Mouse (Mus musculus) midbrain, embryonic 16.5 days (tissue): ENCODE results near the gene Lima1. TPM values are rescaled to one million over a fixed set of nuclear protein-coding genes. Genes with fewer than 3 reads are reported as not detected.
"Not testable (repeated sequence)": the region's sequence is repeated elsewhere in the genome, so short reads cannot be mapped to it uniquely, and the experiment has no call there.

Experiments used
- ATAC-seq: fragments of 200-750 bp; cut with Nextera tagmentation; 2 replicates; pipeline ENCODE4 v1.8.0; 2017; ENCODE audit warnings: moderate TSS enrichment
- H3K27ac ChIP-seq: fragments of 300-500 bp; sonication (generic); 2 replicates; pipeline ENCODE4 v1.5.1; 2014; ENCODE audit warnings: mild to moderate bottlenecking, low read length, mixed read lengths
- H3K27me3 ChIP-seq: fragments of 300-500 bp; sonication (generic); 2 replicates; pipeline ENCODE4 v1.6.1; 2014; ENCODE audit warnings: low read depth, low read length, mixed read lengths; ENCODE audit not compliant: control insufficient read depth, insufficient read depth
- H3K36me3 ChIP-seq: fragments of 300-500 bp; sonication (generic); 2 replicates; pipeline ENCODE4 v1.6.1; 2014; ENCODE audit warnings: mild to moderate bottlenecking, low read length, moderate library complexity, mixed read lengths; ENCODE audit not compliant: control insufficient read depth, insufficient read depth
- H3K4me1 ChIP-seq: fragments of 300-500 bp; sonication (generic); 2 replicates; pipeline ENCODE4 v1.6.1; 2014; ENCODE audit warnings: mild to moderate bottlenecking, low read length, mixed read lengths; ENCODE audit not compliant: control insufficient read depth, insufficient read depth
- H3K4me2 ChIP-seq: fragments of 300-500 bp; sonication (generic); 2 replicates; pipeline ENCODE4 v1.6.1; 2014; ENCODE audit warnings: mild to moderate bottlenecking, low read length, mixed read lengths
- H3K4me3 ChIP-seq: fragments of 300-500 bp; sonication (generic); 2 replicates; pipeline ENCODE4 v1.5.1; 2014; ENCODE audit warnings: low read depth, mild to moderate bottlenecking, low read length, moderate library complexity, mixed read lengths
- H3K9ac ChIP-seq: fragments of 300-500 bp; sonication (generic); 2 replicates; pipeline ENCODE4 v1.6.1; 2014; ENCODE audit warnings: low read depth, low read length, mixed read lengths
- H3K9me3 ChIP-seq: fragments of 300-500 bp; sonication (generic); replicated peaks from 2 replicates; pipeline ENCODE4 v1.6.1; 2014; ENCODE audit warnings: mild to moderate bottlenecking, low read length, mixed read lengths; ENCODE audit not compliant: control insufficient read depth, poor library complexity, severe bottlenecking
- WGBS: fragments of 180-500 bp; shearing (Covaris S2); extraction: QIAGEN DNeasy Blood & Tissue Kit; methylation state at CpG from one replicate; pipeline ENCODE4 v1.1.7; 2014; 5-methylcytosine and 5-hydroxymethylcytosine counted together
- polyA plus RNA-seq: library from polyadenylated mRNA; unstranded; fragments of >200 nt; fragmentation: Nextera tagmentation; extraction: Ambion mirVana; gene quantifications from 2 replicates; pipeline ENCODE4 v1.2.1, GENCODE M21; 2015

Gene Lima1
- 11.8 and 15.2 TPM in 2 replicates for polyA plus RNA-seq

DNA sequence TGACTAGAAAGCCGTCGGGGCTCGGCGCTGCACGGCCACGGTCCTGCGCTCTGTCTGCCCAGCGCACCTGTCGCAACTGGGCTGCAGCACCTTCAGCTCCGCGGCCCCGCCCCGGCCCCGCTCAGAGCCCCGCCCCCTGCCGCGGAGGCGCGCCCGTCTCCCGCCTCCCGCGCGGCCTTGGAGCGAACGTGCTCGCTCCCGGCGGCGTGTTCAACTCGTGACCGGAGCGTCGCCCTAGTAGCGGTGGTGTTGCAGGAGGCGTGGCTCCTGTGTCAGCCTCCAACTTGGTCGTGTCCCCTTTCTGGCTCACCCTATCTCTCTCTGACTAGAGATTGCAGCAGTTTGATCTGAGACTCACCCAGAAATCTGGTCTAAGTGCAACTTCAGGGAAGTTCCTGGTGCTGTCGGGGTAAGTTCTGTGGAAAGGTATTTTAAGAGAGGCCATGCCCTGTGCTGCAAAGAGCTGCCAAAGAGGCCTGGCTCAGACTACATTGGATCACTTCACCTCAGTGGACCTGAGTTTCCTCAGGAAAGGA, at the start of gene Lima1:
Gene Lima1, minus strand, starts transcription at position 123 of the 536 bp plus-strand sequence.
- peak; percentile 95 for ATAC-seq
- H3K27ac ChIP-seq = peak within 1 kb of the TSS; percentile 37; the same call in 1 of the 2 replicates
- no peaks in the 10 kb centered on the region for H3K27me3 ChIP-seq
- under 1% methylated on average over 38 of the region's 38 CpGs for WGBS
- no peaks in the 10 kb centered on the region for H3K9me3 ChIP-seq
- peak within 1 kb of the TSS; percentile 80 for H3K9ac ChIP-seq
- H3K4me3 ChIP-seq = peak within 1 kb of the TSS; percentile 77
- peak within 1 kb of the TSS; percentile 87 for H3K4me2 ChIP-seq
- H3K36me3 ChIP-seq = no peaks in the 10 kb centered on the region
- H3K4me1 ChIP-seq = peaks cover 14% of the 10 kb centered on the region

DNA sequence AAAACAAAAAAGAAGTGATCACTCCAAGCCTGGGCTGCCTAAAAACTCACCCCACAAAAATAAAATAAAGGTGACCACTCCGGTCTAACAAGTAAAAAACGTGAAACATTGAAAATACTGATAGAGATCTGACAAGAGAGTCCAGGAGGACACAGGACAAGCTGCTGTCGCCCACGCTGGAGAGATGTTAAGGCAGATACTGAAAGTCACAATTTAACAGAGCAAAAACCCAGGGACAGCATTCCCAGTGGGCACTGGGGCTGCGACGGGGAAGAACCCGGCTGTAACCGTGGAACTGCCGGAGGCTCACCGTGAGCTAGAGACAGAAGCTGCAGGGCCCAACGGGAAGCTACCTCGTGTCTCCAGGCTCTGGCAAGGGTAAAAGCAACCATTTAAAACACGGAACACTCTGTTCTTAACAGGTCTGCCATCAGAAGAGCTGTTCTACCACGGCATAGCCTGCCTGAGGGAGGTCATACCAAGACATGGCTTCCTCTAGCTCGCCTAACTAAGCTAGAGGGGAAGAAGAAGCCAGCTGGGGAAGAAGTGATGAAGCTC, 44.4 kb upstream of the Lima1 start:
- no peak overlapping the region for H3K4me3 ChIP-seq
- H3K4me2 ChIP-seq = no peak overlapping the region
- H3K36me3 ChIP-seq = no peaks in the 10 kb centered on the region
- no peak for ATAC-seq
- no peaks in the 10 kb centered on the region for H3K9me3 ChIP-seq
- 85% methylated on average over 15 of the region's 15 CpGs for WGBS
- no peaks in the 10 kb centered on the region for H3K27me3 ChIP-seq
- no peaks in the 10 kb centered on the region for H3K4me1 ChIP-seq
- H3K9ac ChIP-seq = no peak overlapping the region
- no peak overlapping the region for H3K27ac ChIP-seq

DNA sequence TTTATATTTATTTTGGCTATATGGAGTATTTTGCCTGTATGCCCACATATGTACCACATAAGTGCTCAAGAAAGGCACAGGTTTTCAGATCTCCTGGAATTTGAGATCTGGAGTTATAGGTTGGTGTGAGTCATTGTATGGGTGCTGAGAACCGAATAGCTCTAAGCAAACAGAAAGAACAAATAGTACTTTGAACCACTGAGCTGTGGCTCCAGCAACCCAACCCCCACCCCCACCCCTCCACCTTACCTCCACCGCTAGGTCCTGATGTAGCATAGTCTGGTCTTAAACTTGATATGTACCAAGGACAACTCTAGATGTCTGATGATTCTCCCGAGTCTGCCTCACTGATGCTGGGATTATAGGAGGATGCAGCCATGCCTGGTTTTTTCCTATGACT, 42.0 kb upstream of the Lima1 start:
- H3K9ac ChIP-seq = no peak overlapping the region
- H3K4me2 ChIP-seq = no peak overlapping the region
- no peaks in the 10 kb centered on the region for H3K4me1 ChIP-seq
- H3K4me3 ChIP-seq = no peak overlapping the region
- H3K27ac ChIP-seq = no peak overlapping the region
- no peaks in the 10 kb centered on the region for H3K36me3 ChIP-seq
- no peaks in the 10 kb centered on the region for H3K27me3 ChIP-seq
- WGBS = 88% methylated on average over 3 of the region's 3 CpGs
- no peaks in the 10 kb centered on the region for H3K9me3 ChIP-seq
- ATAC-seq = no peak

DNA sequence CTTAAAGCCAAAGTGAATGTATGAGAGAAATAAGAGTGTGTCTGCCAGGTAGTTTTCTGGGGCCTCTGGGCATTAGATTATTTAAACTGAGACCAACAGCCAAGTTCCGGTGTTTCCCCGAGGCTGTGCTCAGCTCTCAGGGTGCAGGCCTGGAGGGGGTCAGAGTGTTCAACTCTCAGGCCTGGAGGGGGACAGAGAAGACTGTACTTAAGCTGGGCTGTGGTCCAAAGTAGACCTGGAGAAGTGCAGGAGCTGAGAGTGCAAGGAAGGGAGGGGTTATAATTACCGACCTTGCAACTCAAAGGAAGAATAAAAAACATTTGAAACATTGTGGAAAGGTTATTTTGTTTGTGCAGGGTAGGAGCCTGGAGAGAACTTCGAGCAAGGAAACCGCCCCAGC, 39.4 kb upstream of the Lima1 start:
- Histone ChIP-seq H3K9ac (no peak overlapping the region), H3K4me2 (no peak overlapping the region), H3K4me1 (no peaks in the 10 kb centered on the region), H3K27ac (no peak overlapping the region), H3K9me3 (no peaks in the 10 kb centered on the region), H3K27me3 (no peaks in the 10 kb centered on the region), H3K4me3 (no peak overlapping the region), H3K36me3 (no peaks in the 10 kb centered on the region)
- no peak for ATAC-seq
- WGBS = 78% methylated on average over 5 of the region's 5 CpGs

DNA sequence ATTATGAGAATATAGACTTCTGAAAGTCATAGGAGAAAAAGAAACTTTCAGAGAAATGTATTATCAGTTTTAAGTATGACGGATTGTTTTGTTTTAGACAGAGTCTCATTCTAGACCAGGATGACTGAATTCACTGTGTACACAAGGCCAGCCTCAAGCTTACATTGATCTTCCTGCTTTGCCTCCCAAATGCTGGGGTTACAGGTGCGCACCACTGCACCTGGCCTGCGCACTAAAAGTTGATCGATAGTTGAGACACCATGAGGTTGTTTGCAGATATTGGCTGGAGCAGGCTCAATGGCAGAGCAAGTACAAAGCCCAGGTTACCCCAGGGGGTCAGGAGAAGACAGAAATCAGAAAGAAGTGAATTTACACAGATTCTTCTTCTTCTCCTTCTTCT, 36.5 kb upstream of the Lima1 start:
- Histone ChIP-seq H3K36me3 (no peaks in the 10 kb centered on the region), H3K4me1 (no peaks in the 10 kb centered on the region), H3K4me2 (no peak overlapping the region), H3K4me3 (no peak overlapping the region), H3K9ac (no peak overlapping the region), H3K9me3 (no peaks in the 10 kb centered on the region), H3K27ac (no peak overlapping the region), H3K27me3 (no peaks in the 10 kb centered on the region)
- ATAC-seq = no peak
- 95% methylated on average over 4 of the region's 4 CpGs for WGBS

DNA sequence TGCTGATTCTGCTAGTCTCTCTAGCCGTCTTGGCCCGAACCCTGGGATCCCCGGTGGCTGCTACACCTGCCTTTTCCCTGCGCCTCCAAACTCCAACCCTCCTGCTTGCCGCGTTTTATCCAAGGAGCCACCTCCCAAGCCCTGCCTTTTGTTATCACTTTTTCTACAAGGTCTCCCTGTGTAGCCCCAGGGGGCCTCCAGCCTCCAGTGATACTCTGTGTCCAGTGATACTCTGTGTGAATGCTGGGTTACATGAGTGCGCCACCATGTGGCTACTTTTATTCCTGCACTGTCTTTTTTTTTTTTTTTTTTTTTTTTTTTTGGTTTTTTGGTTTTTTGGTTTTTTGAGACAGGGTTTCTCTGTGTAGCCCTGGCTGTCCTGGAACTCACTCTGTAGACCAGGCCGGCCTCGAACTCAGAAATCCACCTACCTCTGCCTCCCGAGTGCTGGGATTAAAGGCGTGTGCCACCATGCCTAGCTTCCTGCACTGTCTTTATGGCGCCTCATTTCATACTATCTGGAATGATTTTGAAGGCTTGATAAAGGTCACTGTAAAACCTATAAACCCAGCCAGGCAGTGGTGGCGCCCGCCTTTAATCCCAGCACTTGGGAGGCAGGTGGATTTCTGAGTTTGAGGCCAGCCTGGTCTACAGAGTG, 34.2 kb upstream of the Lima1 start:
- not testable (repeated sequence) for H3K27ac ChIP-seq, ATAC-seq, H3K9ac ChIP-seq, H3K36me3 ChIP-seq, H3K27me3 ChIP-seq, H3K4me1 ChIP-seq, H3K9me3 ChIP-seq, H3K4me2 ChIP-seq, H3K4me3 ChIP-seq
- 45% methylated on average over 14 of the region's 14 CpGs for WGBS

DNA sequence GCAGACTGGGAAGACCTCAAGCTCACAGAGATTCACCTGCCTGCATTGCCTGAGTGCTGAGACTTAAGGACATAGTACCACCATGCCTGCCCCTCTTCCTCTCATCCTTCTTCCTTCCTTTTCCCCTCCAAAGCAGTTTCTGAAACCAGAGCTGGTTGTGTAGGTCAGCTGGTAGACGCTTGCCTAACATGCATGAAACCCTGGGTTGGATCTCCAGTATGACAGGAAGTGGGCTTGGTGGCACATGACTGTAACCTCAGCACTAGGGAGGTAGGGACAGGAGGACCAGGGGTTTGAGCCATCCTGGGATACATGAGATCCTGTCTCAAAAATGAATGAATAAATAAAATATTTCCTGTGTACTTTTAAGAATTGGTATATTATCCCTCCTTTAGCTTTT, 32.3 kb upstream of the Lima1 start:
- Histone ChIP-seq H3K36me3 (no peaks in the 10 kb centered on the region), H3K4me2 (no peak overlapping the region), H3K4me1 (no peaks in the 10 kb centered on the region; the same call in 1 of the 2 replicates), H3K9ac (no peak overlapping the region), H3K9me3 (no peaks in the 10 kb centered on the region), H3K4me3 (no peak overlapping the region), H3K27ac (no peak overlapping the region), H3K27me3 (no peaks in the 10 kb centered on the region)
- WGBS = 86% methylated on average over 1 of the region's 1 CpGs
- ATAC-seq = no peak

DNA sequence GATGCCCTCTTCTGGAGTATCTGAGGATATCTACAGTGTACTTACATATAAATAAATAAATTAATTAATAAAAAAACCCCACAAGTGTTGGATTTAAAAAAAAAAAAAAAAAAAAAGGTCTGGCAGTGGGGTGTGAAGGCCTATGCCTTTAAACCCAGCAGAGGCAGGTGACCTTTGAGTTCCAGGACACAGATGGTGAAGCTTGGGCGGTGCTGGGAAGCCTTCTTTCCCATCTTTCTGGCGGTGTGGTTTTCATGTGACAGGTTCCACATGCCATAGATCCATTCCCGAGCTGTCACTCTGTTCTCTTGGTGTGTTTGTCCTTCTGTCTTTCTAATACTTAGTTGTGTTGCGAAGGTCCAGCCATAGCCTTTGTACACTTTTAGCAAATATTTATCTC, 31.8 kb upstream of the Lima1 start:
- 86% methylated on average over 4 of the region's 4 CpGs for WGBS
- no peak overlapping the region for H3K4me3 ChIP-seq
- H3K9me3 ChIP-seq = no peaks in the 10 kb centered on the region
- H3K9ac ChIP-seq = no peak overlapping the region
- H3K36me3 ChIP-seq = no peaks in the 10 kb centered on the region
- no peak overlapping the region for H3K27ac ChIP-seq
- ATAC-seq = no peak
- H3K4me2 ChIP-seq = no peak overlapping the region
- H3K27me3 ChIP-seq = no peaks in the 10 kb centered on the region
- no peaks in the 10 kb centered on the region; the same call in 1 of the 2 replicates for H3K4me1 ChIP-seq

DNA sequence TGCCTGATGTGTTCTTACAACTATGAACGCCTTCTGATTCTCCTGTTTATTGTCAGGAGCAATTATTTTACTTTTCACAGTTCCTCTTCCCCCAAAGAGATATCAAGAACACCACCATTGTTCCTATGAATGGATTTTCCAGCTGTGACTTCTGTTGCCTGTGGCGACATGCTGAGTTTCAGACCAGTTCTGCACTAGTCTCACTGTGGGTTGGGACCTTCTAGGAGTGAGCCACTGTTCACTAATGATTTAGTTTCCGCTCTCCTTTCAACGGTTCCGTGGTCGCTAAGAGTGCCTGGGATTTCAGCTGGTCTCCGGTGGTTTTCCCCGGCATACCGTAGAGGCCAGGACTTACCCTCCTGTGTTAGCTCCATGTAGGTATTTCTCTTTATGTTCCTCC, 29.6 kb upstream of the Lima1 start:
- Histone ChIP-seq H3K27ac (no peak overlapping the region), H3K4me1 (no peaks in the 10 kb centered on the region; the same call in 1 of the 2 replicates), H3K36me3 (no peaks in the 10 kb centered on the region), H3K9ac (no peak overlapping the region), H3K4me2 (no peak overlapping the region), H3K9me3 (no peaks in the 10 kb centered on the region), H3K27me3 (no peaks in the 10 kb centered on the region), H3K4me3 (no peak overlapping the region)
- no peak for ATAC-seq
- 75% methylated on average over 9 of the region's 9 CpGs for WGBS
